ENCODE assay signal across 12 mouse cellular contexts in genomic region chr9:115029307-115029706, GRCm38 (mm10). TPM values are rescaled to one million over a fixed set of nuclear protein-coding genes. Genes with fewer than 3 reads are reported as not detected.
DNase-seq lines count a peak whose midpoint lies in the region; ATAC-seq and TF ChIP-seq lines count a peak whose summit lies in the region.
"Had no signal": no experiment of that assay in that cellular context is flagged by ENCODE, and none has a peak within 500 bp of the region (broad histone marks: within the 10 kb centered on the region; RNA-seq: fewer than 3 reads in every experiment).

No protein-coding gene starts in this region.

- peak overlapping the region; percentile 53 for H3K27ac ChIP-seq in ES-Bruce4 (ENCODE audit: insufficient read depth, low read length)
- peak overlapping the region; percentile 51; the same call in 1 of the 2 replicates for H3K27ac ChIP-seq in embryonic facial prominence, embryonic 10.5 days (replicated peaks)
- no peak overlapping the region for H3K27ac ChIP-seq in hindbrain, embryonic 12.5 days
- no peak overlapping the region for H3K27ac ChIP-seq in midbrain, embryonic 16.5 days (ENCODE audit: low read length)
- H3K27ac ChIP-seq: liver, embryonic 14.5 days had no signal

- 2% methylated on average over 3 of the region's 3 CpGs for WGBS in embryonic facial prominence, embryonic 10.5 days
- WGBS in hindbrain, embryonic 12.5 days: 0% methylated on average over 3 of the region's 3 CpGs
- 3% methylated on average over 3 of the region's 3 CpGs for WGBS in midbrain, embryonic 16.5 days

- H3K4me3 ChIP-seq in ES-Bruce4 (ENCODE audit: low read depth, low read length): no peak overlapping the region
- H3K4me3 ChIP-seq in embryonic facial prominence, embryonic 10.5 days: no peak overlapping the region
- no peak overlapping the region for H3K4me3 ChIP-seq in hindbrain, embryonic 12.5 days
- no peak overlapping the region for H3K4me3 ChIP-seq in midbrain, embryonic 16.5 days (ENCODE audit: low read depth, low read length)

- H3K27me3 ChIP-seq in ES-Bruce4 (ENCODE audit: control insufficient read depth, insufficient read depth, low read length, poor library complexity, severe bottlenecking): no peaks in the 10 kb centered on the region
- H3K27me3 ChIP-seq in embryonic facial prominence, embryonic 10.5 days (replicated peaks; ENCODE audit: low read depth, poor library complexity, severe bottlenecking): no peaks in the 10 kb centered on the region
- H3K27me3 ChIP-seq in hindbrain, embryonic 12.5 days: peaks cover 4% of the 10 kb centered on the region; the same call in 1 of the 2 replicates
- H3K27me3 ChIP-seq in midbrain, embryonic 16.5 days (ENCODE audit: control insufficient read depth, insufficient read depth, low read depth, low read length): no peaks in the 10 kb centered on the region

- ATAC-seq in hindbrain, embryonic 12.5 days (ENCODE audit: low FRiP score): peak; percentile 52
- peak; percentile 54; the same call in 1 of the 2 replicates for ATAC-seq in midbrain, embryonic 16.5 days
- ATAC-seq in activated CD4-positive, CD25-positive, alpha-beta regulatory T cell, adult 4 months: no peak

- TF ChIP-seq CTCF in ES-Bruce4 (IDR thresholded peaks at IDR 0.05; ENCODE audit: low read depth, low read length): no peak

- H3K4me2 ChIP-seq in hindbrain, embryonic 12.5 days (replicated peaks): no peak overlapping the region
- no peak overlapping the region for H3K4me2 ChIP-seq in midbrain, embryonic 16.5 days (ENCODE audit: low read length)

- no peak for TF ChIP-seq POLR2A in ES-Bruce4 (IDR thresholded peaks at IDR 0.05; ENCODE audit: insufficient read depth, low read length)

- H3K36me3 ChIP-seq in ES-Bruce4 (ENCODE audit: control insufficient read depth, insufficient read depth, low read length, poor library complexity, severe bottlenecking): no peaks in the 10 kb centered on the region
- H3K36me3 ChIP-seq in embryonic facial prominence, embryonic 10.5 days (replicated peaks): no peaks in the 10 kb centered on the region
- H3K36me3 ChIP-seq in hindbrain, embryonic 12.5 days: no peaks in the 10 kb centered on the region
- H3K36me3 ChIP-seq in midbrain, embryonic 16.5 days (ENCODE audit: control insufficient read depth, insufficient read depth, low read length): no peaks in the 10 kb centered on the region

- no peak overlapping the region for H3K9ac ChIP-seq in ES-Bruce4 (ENCODE audit: low read depth, poor library complexity, severe bottlenecking)
- no peak overlapping the region for H3K9ac ChIP-seq in hindbrain, embryonic 12.5 days
- H3K9ac ChIP-seq in midbrain, embryonic 16.5 days (ENCODE audit: low read depth, low read length): no peak overlapping the region
- H3K9ac ChIP-seq: liver, embryonic 14.5 days had no signal

- H3K9me3 ChIP-seq in ES-Bruce4 (replicated peaks; ENCODE audit: control insufficient read depth, insufficient read depth, low read length, poor library complexity, severe bottlenecking): no peaks in the 10 kb centered on the region
- no peaks in the 10 kb centered on the region for H3K9me3 ChIP-seq in embryonic facial prominence, embryonic 10.5 days
- no peaks in the 10 kb centered on the region for H3K9me3 ChIP-seq in hindbrain, embryonic 12.5 days (replicated peaks)
- H3K9me3 ChIP-seq in midbrain, embryonic 16.5 days (replicated peaks; ENCODE audit: control insufficient read depth, low read length, poor library complexity, severe bottlenecking): 0 out of 2 replicates have a peak, but pooled peaks cover 2% of the 10 kb centered on the region

- 0 out of 2 replicates have a peak, but pooled peaks have one; percentile 5 for TF ChIP-seq EP300 in ES-Bruce4 (IDR thresholded peaks at IDR 0.05; ENCODE audit: insufficient read depth, low read depth, low read length)

- intact Hi-C loops in left cerebral cortex, postnatal 36 days (cut with DNase I): no loop called here
- intact Hi-C loops in heart, postnatal 36 days (cut with DNase I): no loop called here

- H3K4me1 ChIP-seq in ES-Bruce4 (ENCODE audit: control insufficient read depth, insufficient read depth, low read length): peaks cover 2% of the 10 kb centered on the region
- peaks cover 12% of the 10 kb centered on the region for H3K4me1 ChIP-seq in embryonic facial prominence, embryonic 10.5 days
- H3K4me1 ChIP-seq in hindbrain, embryonic 12.5 days: peaks cover 9% of the 10 kb centered on the region; the same call in 1 of the 2 replicates
- H3K4me1 ChIP-seq in midbrain, embryonic 16.5 days (ENCODE audit: control insufficient read depth, insufficient read depth, low read length): no peaks in the 10 kb centered on the region

- peak; percentile 50 for DNase-seq in embryonic facial prominence, embryonic 10.5 days (ENCODE audit: low spot score)
- DNase-seq in ovary, postnatal 36 days (ENCODE audit: low spot score): no peak
- no peak for DNase-seq in left cerebral cortex, postnatal 36 days (ENCODE audit: low spot score in 2 of 2)
- DNase-seq in heart, postnatal 36 days: no peak
- DNase-seq: heart, adult 18-20 months; thymus, adult 18-20 months had no signal

RNA-seq across cellular contexts. Expression of gene Rps27rt, which starts 46.8 kb away (rescaled TPM):
- 3,274 and 3,343 TPM in 2 replicates for polyA plus RNA-seq in ES-Bruce4 (2011; ENCODE audit: insufficient read depth, insufficient read length, low read depth, missing spikeins)
- 232 and 250 TPM in 2 replicates for polyA plus RNA-seq in embryonic facial prominence, embryonic 10.5 days (2016; fragmentation: Nextera tagmentation; extraction: Ambion mirVana)
- polyA plus RNA-seq in hindbrain, embryonic 12.5 days (2016; fragmentation: Nextera tagmentation; extraction: Ambion mirVana): 350 and 413 TPM in 2 replicates
- 103 and 121 TPM in 2 replicates for polyA plus RNA-seq in midbrain, embryonic 16.5 days (2015; fragmentation: Nextera tagmentation; extraction: Ambion mirVana)
- polyA plus RNA-seq in activated CD4-positive, CD25-positive, alpha-beta regulatory T cell, adult 4 months (2017; shearing (Covaris generic)): 1,000 to 10,000 TPM; 2,827 to 5,236 TPM
- 10 to 100 TPM; 19.0 to 20.9 TPM for total RNA-seq in left cerebral cortex, postnatal 36 days (2021)
- total RNA-seq in heart, postnatal 36 days (2021): 10 to 100 TPM; 19.7 to 23.9 TPM

RNA-seq across cellular contexts. Expression of gene Osbpl10, which starts 50.9 kb away (rescaled TPM):
- 6.0 and 8.3 TPM in 2 replicates for polyA plus RNA-seq in ES-Bruce4 (2011; ENCODE audit: insufficient read depth, insufficient read length, low read depth, missing spikeins)
- polyA plus RNA-seq in embryonic facial prominence, embryonic 10.5 days (2016; fragmentation: Nextera tagmentation; extraction: Ambion mirVana): 1.1 and 1.3 TPM in 2 replicates
- polyA plus RNA-seq in hindbrain, embryonic 12.5 days (2016; fragmentation: Nextera tagmentation; extraction: Ambion mirVana): 2.9 and 3.3 TPM in 2 replicates
- 2.2 and 2.9 TPM in 2 replicates for polyA plus RNA-seq in midbrain, embryonic 16.5 days (2015; fragmentation: Nextera tagmentation; extraction: Ambion mirVana)
- polyA plus RNA-seq in activated CD4-positive, CD25-positive, alpha-beta regulatory T cell, adult 4 months (2017; shearing (Covaris generic)): not detected
- 10 to 100 TPM; 52.5 to 54.0 TPM for total RNA-seq in left cerebral cortex, postnatal 36 days (2021)
- total RNA-seq in heart, postnatal 36 days (2021): 1 to 10 TPM; 2.2 to 2.7 TPM
- total RNA-seq: megakaryocyte, adult 5-6 weeks had no signal

Comparison
In these comparisons a context has a peak if more than half of its experiments do, and no peak if none do; other contexts are left out.
1. H3K27ac ChIP-seq: peak in ES-Bruce4 (single experiment) and embryonic facial prominence, embryonic 10.5 days (single experiment); none in hindbrain, embryonic 12.5 days (single experiment) and midbrain, embryonic 16.5 days (single experiment).